Comparison of ENCODE assay signal across 8 mouse cellular contexts in genomic region chr11:65806909-65807504, GRCm38 (mm10). TPM values are rescaled to one million over a fixed set of nuclear protein-coding genes. Genes with fewer than 3 reads are reported as not detected.
A peak's percentile ranks its signal among the peaks of the same experiment; 100 is the strongest.
DNase-seq lines count a peak whose midpoint lies in the region; ATAC-seq lines count a peak whose summit lies in the region.

Gene Zkscan6, plus strand, starts transcription at chr11:65807175.

- H3K27me3 ChIP-seq in heart, embryonic 14.5 days (ENCODE audit: control insufficient read depth, insufficient read depth, low read length) = no peaks in the 10 kb centered on the region
- no peaks in the 10 kb centered on the region for H3K27me3 ChIP-seq in liver, embryonic 13.5 days
- no peaks in the 10 kb centered on the region for H3K27me3 ChIP-seq in stomach, embryonic 16.5 days (ENCODE audit: control insufficient read depth, insufficient read depth, low read length)

- peaks cover 2 to 18% of the 10 kb centered on the region in 2 experiments; a peak in 3 of 4 replicates for H3K4me1 ChIP-seq in heart, embryonic 14.5 days (ENCODE audit: control insufficient read depth in 2 of 2, insufficient read depth in 2 of 2, low read length in 2 of 2)
- H3K4me1 ChIP-seq in liver, embryonic 13.5 days (replicated peaks) = peaks cover 30% of the 10 kb centered on the region
- peaks cover 10% of the 10 kb centered on the region for H3K4me1 ChIP-seq in stomach, embryonic 16.5 days (ENCODE audit: control insufficient read depth, insufficient read depth, low read length)

- H3K27ac ChIP-seq in heart, embryonic 14.5 days (replicated peaks in 1 of 2; ENCODE audit: control insufficient read depth in 1 of 2, insufficient read depth in 1 of 2, low read depth in 2 of 2, low read length in 2 of 2) = peak within 1 kb of the TSS; percentile 74 to 86
- peak within 1 kb of the TSS; percentile 92 for H3K27ac ChIP-seq in liver, embryonic 13.5 days
- peak within 1 kb of the TSS; percentile 93 for H3K27ac ChIP-seq in stomach, embryonic 16.5 days (ENCODE audit: low read length)

- WGBS in heart, embryonic 14.5 days = under 1% methylated on average over 57 of the region's 58 CpGs
- WGBS in liver, embryonic 13.5 days (ENCODE audit: insufficient replicate concordance) = under 1% methylated on average over 58 of the region's 58 CpGs
- under 1% methylated on average over 57 of the region's 58 CpGs for WGBS in stomach, embryonic 16.5 days

- peak; percentile 94 for ATAC-seq in erythroid progenitor cell, adult 5-6 weeks (replicated peaks; ENCODE audit: low FRiP score, poor library complexity, severe bottlenecking)
- ATAC-seq in heart, embryonic 14.5 days (ENCODE audit: insufficient number of reproducible peaks, insufficient read depth, low FRiP score, low read depth) = peak; percentile 95
- ATAC-seq in liver, embryonic 13.5 days (ENCODE audit: low read depth) = peak; percentile 97
- ATAC-seq in stomach, embryonic 16.5 days (ENCODE audit: insufficient read depth, low FRiP score) = peak; percentile 98

- H3K4me3 ChIP-seq in heart, embryonic 14.5 days (ENCODE audit: control insufficient read depth in 1 of 2, insufficient read depth in 1 of 2, low read depth in 1 of 2, low read length in 2 of 2) = peak within 1 kb of the TSS; percentile 61 to 84
- H3K4me3 ChIP-seq in liver, embryonic 13.5 days (replicated peaks) = peak within 1 kb of the TSS; percentile 78
- peak within 1 kb of the TSS; percentile 92 for H3K4me3 ChIP-seq in stomach, embryonic 16.5 days (replicated peaks; ENCODE audit: low read length)

- H3K4me2 ChIP-seq in heart, embryonic 14.5 days (ENCODE audit: low read length) = peak within 1 kb of the TSS; percentile 86
- peak within 1 kb of the TSS; percentile 85 for H3K4me2 ChIP-seq in liver, embryonic 13.5 days
- peak within 1 kb of the TSS; percentile 97 for H3K4me2 ChIP-seq in stomach, embryonic 16.5 days (ENCODE audit: low read depth, low read length)

- peak; percentile 94 for DNase-seq in CD4-positive helper T cell, adult 2 months (ENCODE audit: low read depth, low spot score)
- DNase-seq in brain, embryonic 18.5 days (ENCODE audit: low read depth, low spot score) = peak; percentile 82
- peak; percentile 93 for DNase-seq in kidney, postnatal 14 days
- peak; percentile 89 for DNase-seq in liver, embryonic 13.5 days
- DNase-seq in neural tube, embryonic 10.5 days (ENCODE audit: extremely low spot score, low spot score) = peak; percentile 99

- H3K36me3 ChIP-seq in heart, embryonic 14.5 days (ENCODE audit: control insufficient read depth, insufficient read depth, low read length) = no peaks in the 10 kb centered on the region
- H3K36me3 ChIP-seq in liver, embryonic 13.5 days = no peaks in the 10 kb centered on the region
- H3K36me3 ChIP-seq in stomach, embryonic 16.5 days (ENCODE audit: control insufficient read depth, insufficient read depth, low read length) = no peaks in the 10 kb centered on the region

- no peaks in the 10 kb centered on the region for H3K9me3 ChIP-seq in heart, embryonic 14.5 days (ENCODE audit: control insufficient read depth, low read length)
- no peaks in the 10 kb centered on the region for H3K9me3 ChIP-seq in liver, embryonic 13.5 days (replicated peaks)
- H3K9me3 ChIP-seq in stomach, embryonic 16.5 days (replicated peaks; ENCODE audit: control insufficient read depth, low read length) = no peaks in the 10 kb centered on the region

- peak within 1 kb of the TSS; percentile 82 for H3K9ac ChIP-seq in heart, embryonic 14.5 days (ENCODE audit: low read length)
- H3K9ac ChIP-seq in liver, embryonic 13.5 days = peak within 1 kb of the TSS; percentile 83
- peak within 1 kb of the TSS; percentile 88 for H3K9ac ChIP-seq in stomach, embryonic 16.5 days (ENCODE audit: low read length)

RNA-seq across cellular contexts. Expression of gene Zkscan6, which starts in this region (rescaled TPM):
- 0.42 and 1.8 TPM in 2 replicates for total RNA-seq in erythroid progenitor cell, adult 5-6 weeks (2015; ENCODE audit: low replicate concordance)
- total RNA-seq in erythroid progenitor cell, adult 5-6 weeks (2017; ENCODE audit: low replicate concordance) = 2.6 and 5.4 TPM in 2 replicates
- 8.3 and 9.1 TPM in 2 replicates for polyA plus RNA-seq in heart, embryonic 14.5 days (2014; fragmentation: Nextera tagmentation; extraction: Ambion mirVana)
- polyA plus RNA-seq in liver, embryonic 13.5 days (2015; fragmentation: Nextera tagmentation; extraction: Ambion mirVana) = 6.8 and 6.9 TPM in 2 replicates
- polyA plus RNA-seq in stomach, embryonic 16.5 days (2015; fragmentation: Nextera tagmentation; extraction: Ambion mirVana) = 15.9 and 16.2 TPM in 2 replicates

Comparison
In these comparisons a context has a peak if more than half of its experiments do, and no peak if none do; other contexts are left out.
1. Peak in every context shown above with its lines: DNase-seq, ATAC-seq, H3K4me3 ChIP-seq and H3K27ac ChIP-seq.